Comparison of ENCODE assay signal across 7 mouse cellular contexts in the genomic region with DNA sequence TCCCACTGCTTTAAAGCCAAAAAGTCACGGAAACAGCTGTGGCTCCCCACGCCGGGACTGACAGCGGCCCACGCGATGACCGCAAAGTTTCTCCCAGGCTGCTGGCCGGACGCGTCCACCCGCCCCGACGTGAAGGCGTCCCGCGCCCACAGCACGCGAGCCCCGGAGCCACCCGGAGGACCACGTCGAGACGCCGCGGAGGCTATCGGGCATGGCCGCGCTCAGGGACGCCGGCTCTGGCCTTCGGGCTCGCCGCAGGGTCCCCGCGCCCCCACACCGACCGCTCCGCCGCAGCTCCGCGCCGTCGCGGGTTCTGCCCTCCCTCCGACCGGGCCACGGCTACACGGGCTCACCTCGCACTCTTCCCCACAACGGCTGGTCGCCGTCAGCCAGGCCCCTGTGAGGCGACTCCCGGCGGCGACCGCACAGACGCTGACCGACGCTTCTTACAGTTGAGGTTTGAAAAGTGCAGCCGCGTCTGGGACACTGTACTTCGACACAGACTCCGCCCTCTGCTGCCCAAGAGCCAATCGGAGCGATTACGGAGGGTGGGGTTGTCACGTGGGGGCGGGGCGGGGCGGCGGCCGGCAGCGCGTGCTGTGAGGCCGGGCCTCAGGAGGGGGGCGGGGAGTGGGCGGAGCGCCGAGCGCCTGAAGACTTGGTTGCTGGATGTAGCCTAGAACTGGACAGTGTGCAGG. TPM values are rescaled to one million over a fixed set of nuclear protein-coding genes. Genes with fewer than 3 reads are reported as not detected.
DNase-seq lines count a peak whose midpoint lies in the region; ATAC-seq lines count a peak whose summit lies in the region.

TSS of gene Stk17b (minus strand) at position 504 of the 698 bp plus-strand sequence.

- DNase-seq in adrenal gland, adult 18-20 months (ENCODE audit: low spot score in 2 of 2), result peak; percentile 80 to 86
- peak; percentile 93 for DNase-seq in embryo, embryonic 10.5 days (ENCODE audit: low spot score)
- DNase-seq in gastrocnemius, postnatal 14 days, result peak; percentile 96
- DNase-seq in intestine, embryonic 14.5 days (ENCODE audit: low spot score), result peak; percentile 88
- DNase-seq in left cerebral cortex, postnatal 36 days (ENCODE audit: low spot score in 2 of 2), result peak; percentile 61 to 66
- peak; percentile 98 for DNase-seq in midbrain, embryonic 11.5 days (ENCODE audit: low spot score, missing footprints)
- peak; percentile 90 for DNase-seq in skeletal muscle tissue, adult 2 months (ENCODE audit: low read depth, low spot score)

- no peaks in the 10 kb centered on the region for H3K4me1 ChIP-seq in intestine, embryonic 14.5 days (replicated peaks; ENCODE audit: control insufficient read depth, insufficient read depth, low read length)
- H3K4me1 ChIP-seq in midbrain, embryonic 11.5 days (ENCODE audit: control insufficient read depth, insufficient read depth, low read length), result no peaks in the 10 kb centered on the region

- H3K9me3 ChIP-seq in intestine, embryonic 14.5 days (ENCODE audit: control insufficient read depth, low read length), result no peaks in the 10 kb centered on the region
- H3K9me3 ChIP-seq in midbrain, embryonic 11.5 days (ENCODE audit: control insufficient read depth, low read length), result no peaks in the 10 kb centered on the region

- peak within 1 kb of the TSS; percentile 84 for H3K9ac ChIP-seq in intestine, embryonic 14.5 days (ENCODE audit: low read length)
- peak within 1 kb of the TSS; percentile 77 for H3K9ac ChIP-seq in midbrain, embryonic 11.5 days (ENCODE audit: low read length)

- peak within 1 kb of the TSS; percentile 76 for H3K27ac ChIP-seq in intestine, embryonic 14.5 days (ENCODE audit: low read depth)
- no peak within 1 kb of the TSS for H3K27ac ChIP-seq in midbrain, embryonic 11.5 days (ENCODE audit: low read depth, low read length)

- H3K4me2 ChIP-seq in intestine, embryonic 14.5 days (ENCODE audit: low read length), result peak within 1 kb of the TSS; percentile 75
- H3K4me2 ChIP-seq in midbrain, embryonic 11.5 days, result peak within 1 kb of the TSS; percentile 76

- peak; percentile 99 for ATAC-seq in intestine, embryonic 14.5 days (replicated peaks; ENCODE audit: low FRiP score, low TSS enrichment, low read depth)
- peak; percentile 98 for ATAC-seq in midbrain, embryonic 11.5 days (ENCODE audit: low FRiP score)

- under 1% methylated on average over 80 of the region's 81 CpGs for WGBS in intestine, embryonic 14.5 days
- under 1% methylated on average over 73 of the region's 81 CpGs for WGBS in midbrain, embryonic 11.5 days

- H3K4me3 ChIP-seq in intestine, embryonic 14.5 days (ENCODE audit: low read depth, low read length), result peak within 1 kb of the TSS; percentile 85
- H3K4me3 ChIP-seq in midbrain, embryonic 11.5 days (ENCODE audit: low read depth, low read length), result peak within 1 kb of the TSS; percentile 79

- intact Hi-C loops in gastrocnemius, postnatal 14 days (cut with DNase I; ENCODE audit: low total_unique reads), result no loop called here
- intact Hi-C loops in left cerebral cortex, postnatal 36 days (cut with DNase I), result loop anchor here (5.0 kb wide), 1 partner anchor 37 kb away; no protein-coding TSS in a partner anchor

- no peaks in the 10 kb centered on the region for H3K36me3 ChIP-seq in intestine, embryonic 14.5 days (ENCODE audit: control insufficient read depth, insufficient read depth, low read length)
- H3K36me3 ChIP-seq in midbrain, embryonic 11.5 days (ENCODE audit: control insufficient read depth, insufficient read depth, low read length), result no peaks in the 10 kb centered on the region

- H3K27me3 ChIP-seq in intestine, embryonic 14.5 days (replicated peaks; ENCODE audit: control insufficient read depth, insufficient read depth, low read length), result no peaks in the 10 kb centered on the region
- H3K27me3 ChIP-seq in midbrain, embryonic 11.5 days (ENCODE audit: control insufficient read depth, insufficient read depth, low read length), result no peaks in the 10 kb centered on the region

RNA-seq across cellular contexts. Expression of gene Stk17b, which starts in this region (rescaled TPM):
- total RNA-seq in adrenal gland, adult 18-20 months (2021), result 10 to 100 TPM; 13.3 to 17.6 TPM
- 1 to 10 TPM; 7.2 to 8.3 TPM for total RNA-seq in gastrocnemius, postnatal 14 days (2021)
- 11.0 and 11.7 TPM in 2 replicates for polyA plus RNA-seq in intestine, embryonic 14.5 days (2014; fragmentation: Nextera tagmentation; extraction: Ambion mirVana)
- 1 to 10 TPM; 7.4 to 8.7 TPM for total RNA-seq in left cerebral cortex, postnatal 36 days (2021)
- 9.9 and 10.0 TPM in 2 replicates for polyA plus RNA-seq in midbrain, embryonic 11.5 days (2014; fragmentation: Nextera tagmentation; extraction: Ambion mirVana)
